Mouse (Mus musculus) gastrocnemius, postnatal 36 days (tissue): ENCODE data around the gene Gfm2. TPM values are rescaled to one million over a fixed set of nuclear protein-coding genes. Genes with fewer than 3 reads are reported as not detected.

Source experiments
- DNase-seq, 2 experiments: peaks; one replicate each; pipeline ENCODE4 v3.0.0; 2022
- intact Hi-C: fragments of 180-260 bp; cut with DNase I; formaldehyde crosslinking; loops from one replicate; pipeline ENCODE4 v1.15.1; 2025
- total RNA-seq, 2 experiments: library from RNA; stranded (reverse); gene quantifications; 2 replicates each; pipeline ENCODE4 v1.2.3; 2021

The Gfm2 gene
- total RNA-seq, 2 experiments from 2014 or later: 45.9 to 49.8 TPM

GRCm38 (mm10) chr13:97184656-97185055, 46.9 kb downstream of the Gfm2 start:
- no peak for DNase-seq
- intact Hi-C loops: no loop called here

GRCm38 (mm10) chr13:97186346-97186745, 48.6 kb downstream of the Gfm2 start:
- intact Hi-C loops: no loop called here
- no peak for DNase-seq

- no peak for DNase-seq
- intact Hi-C loops: no loop called here
Measured at GRCm38 (mm10) chr13:97187693-97188092, 50.0 kb downstream of the Gfm2 start.

GRCm38 (mm10) chr13:97192649-97193048, 54.9 kb downstream of the Gfm2 start:
- DNase-seq: no peak
- intact Hi-C loops: no loop called here

- intact Hi-C loops: no loop called here
- peak; percentile 61 to 70 for DNase-seq
Measured at GRCm38 (mm10) chr13:97193420-97193819, 55.7 kb downstream of the Gfm2 start.

- intact Hi-C loops: no loop called here
- no peak for DNase-seq
Measured at GRCm38 (mm10) chr13:97196186-97196924, 58.6 kb downstream of the Gfm2 start.

- no peak for DNase-seq
- intact Hi-C loops: no loop called here
Measured at GRCm38 (mm10) chr13:97196925-97197218, 59.1 kb downstream of the Gfm2 start.

GRCm38 (mm10) chr13:97197932-97198562, 60.3 kb downstream of the Gfm2 start, which contains the start of gene Hexb:
Gene Hexb (minus strand): TSS chr13:97198357.
- intact Hi-C loops: no loop called here
- DNase-seq: peak; percentile 89 to 93

- intact Hi-C loops: no loop called here
- no peak for DNase-seq
Measured at GRCm38 (mm10) chr13:97199123-97199522, 61.4 kb downstream of the Gfm2 start.

GRCm38 (mm10) chr13:97201076-97201475, 63.3 kb downstream of the Gfm2 start:
- no peak for DNase-seq
- intact Hi-C loops: no loop called here

- intact Hi-C loops: no loop called here
- no peak for DNase-seq
Measured at GRCm38 (mm10) chr13:97201896-97202295, 64.2 kb downstream of the Gfm2 start.

GRCm38 (mm10) chr13:97205052-97205701, 67.4 kb downstream of the Gfm2 start:
- DNase-seq: peak; percentile 64 to 74
- intact Hi-C loops: no loop called here

- DNase-seq: no peak
- intact Hi-C loops: no loop called here
Measured at GRCm38 (mm10) chr13:97206046-97206445, 68.3 kb downstream of the Gfm2 start.

- DNase-seq: no peak
- intact Hi-C loops: no loop called here
Measured at GRCm38 (mm10) chr13:97207472-97208111, 69.9 kb downstream of the Gfm2 start.

- intact Hi-C loops: no loop called here
- no peak for DNase-seq
Measured at GRCm38 (mm10) chr13:97208112-97208478, 70.4 kb downstream of the Gfm2 start.

GRCm38 (mm10) chr13:97208500-97209010, 70.8 kb downstream of the Gfm2 start:
- intact Hi-C loops: no loop called here
- DNase-seq: no peak

- DNase-seq: no peak
- intact Hi-C loops: no loop called here
Measured at GRCm38 (mm10) chr13:97214583-97215268, 77.0 kb downstream of the Gfm2 start.

- intact Hi-C loops: no loop called here
- DNase-seq: no peak
Measured at GRCm38 (mm10) chr13:97215563-97215962, 77.8 kb downstream of the Gfm2 start.

- intact Hi-C loops: no loop called here
Measured at GRCm38 (mm10) chr13:97216196-97216595, 78.5 kb downstream of the Gfm2 start.

GRCm38 (mm10) chr13:97220022-97220421, 82.3 kb downstream of the Gfm2 start:
- no peak for DNase-seq
- intact Hi-C loops: no loop called here

More at GRCm38 (mm10) chr13:97216196-97216595, 78.5 kb downstream of the Gfm2 start:
- no peak for DNase-seq

- intact Hi-C loops: no loop called here
- no peak for DNase-seq
Measured at GRCm38 (mm10) chr13:97223856-97224255, 86.1 kb downstream of the Gfm2 start.
